In genomic region chr2:166150584-166150983, GRCm38 (mm10) we compare ENCODE assay signal across 19 mouse cellular contexts. TPM values are rescaled to one million over a fixed set of nuclear protein-coding genes. Genes with fewer than 3 reads are reported as not detected.
DNase-seq lines count a peak whose midpoint lies in the region; ATAC-seq and TF ChIP-seq lines count a peak whose summit lies in the region.
"Had no signal": no experiment of that assay in that cellular context is flagged by ENCODE, and none has a peak within 500 bp of the region (broad histone marks: within the 10 kb centered on the region; RNA-seq: fewer than 3 reads in every experiment).

No protein-coding gene starts in this region.

- WGBS in heart, postnatal 0 days, result 88% methylated on average over 5 of the region's 5 CpGs
- 88% methylated on average over 5 of the region's 5 CpGs for WGBS in embryonic facial prominence, embryonic 10.5 days
- 84% methylated on average over 5 of the region's 5 CpGs for WGBS in limb, embryonic 12.5 days
- WGBS in midbrain, embryonic 11.5 days, result 92% methylated on average over 5 of the region's 5 CpGs

- peaks cover 75% of the 10 kb centered on the region for H3K4me1 ChIP-seq in heart, postnatal 0 days (ENCODE audit: control insufficient read depth, insufficient read depth)
- peaks cover 81% of the 10 kb centered on the region for H3K4me1 ChIP-seq in E14TG2a.4 (replicated peaks; ENCODE audit: low read depth, low read length)
- peaks cover 95% of the 10 kb centered on the region for H3K4me1 ChIP-seq in embryonic facial prominence, embryonic 10.5 days
- peaks cover 86% of the 10 kb centered on the region for H3K4me1 ChIP-seq in limb, embryonic 12.5 days (replicated peaks)
- peaks cover 25% of the 10 kb centered on the region for H3K4me1 ChIP-seq in midbrain, embryonic 11.5 days (ENCODE audit: control insufficient read depth, insufficient read depth, low read length)

- no peaks in the 10 kb centered on the region for H3K36me3 ChIP-seq in heart, postnatal 0 days (replicated peaks; ENCODE audit: control insufficient read depth, insufficient read depth, low read length)
- peaks cover 46% of the 10 kb centered on the region for H3K36me3 ChIP-seq in E14TG2a.4 (ENCODE audit: insufficient read depth, low read length)
- H3K36me3 ChIP-seq in embryonic facial prominence, embryonic 10.5 days (replicated peaks), result peaks cover 33% of the 10 kb centered on the region
- H3K36me3 ChIP-seq in limb, embryonic 12.5 days, result peaks cover 9% of the 10 kb centered on the region; the same call in 1 of the 2 replicates
- H3K36me3 ChIP-seq in midbrain, embryonic 11.5 days (ENCODE audit: control insufficient read depth, insufficient read depth, low read length), result no peaks in the 10 kb centered on the region
- H3K36me3 ChIP-seq: forebrain, embryonic 15.5 days; G1E; heart, embryonic 10.5 days; heart, embryonic 15.5 days; hindbrain, embryonic 15.5 days had no signal

- no peaks in the 10 kb centered on the region for H3K27me3 ChIP-seq in heart, postnatal 0 days (ENCODE audit: control insufficient read depth, insufficient read depth, low read length)
- no peaks in the 10 kb centered on the region for H3K27me3 ChIP-seq in E14TG2a.4 (ENCODE audit: insufficient read depth, low read length)
- no peaks in the 10 kb centered on the region for H3K27me3 ChIP-seq in embryonic facial prominence, embryonic 10.5 days (replicated peaks; ENCODE audit: low read depth, poor library complexity, severe bottlenecking)
- H3K27me3 ChIP-seq in limb, embryonic 12.5 days, result no peaks in the 10 kb centered on the region
- H3K27me3 ChIP-seq in midbrain, embryonic 11.5 days (ENCODE audit: control insufficient read depth, insufficient read depth, low read length), result no peaks in the 10 kb centered on the region; the same call in 1 of the 2 replicates
- H3K27me3 ChIP-seq: heart, embryonic 15.5 days had no signal

- no peaks in the 10 kb centered on the region for H3K9me3 ChIP-seq in heart, postnatal 0 days (replicated peaks; ENCODE audit: control insufficient read depth, low read length)
- H3K9me3 ChIP-seq in E14TG2a.4 (ENCODE audit: low read length), result no peaks in the 10 kb centered on the region
- H3K9me3 ChIP-seq in embryonic facial prominence, embryonic 10.5 days, result no peaks in the 10 kb centered on the region
- no peaks in the 10 kb centered on the region for H3K9me3 ChIP-seq in limb, embryonic 12.5 days
- H3K9me3 ChIP-seq in midbrain, embryonic 11.5 days (ENCODE audit: control insufficient read depth, low read length), result no peaks in the 10 kb centered on the region
- H3K9me3 ChIP-seq: forebrain, embryonic 15.5 days; heart, embryonic 10.5 days; heart, embryonic 15.5 days; hindbrain, embryonic 15.5 days had no signal

- no peak for TF ChIP-seq CTCF in heart, postnatal 0 days (IDR thresholded peaks at IDR 0.05; ENCODE audit: low read depth)
- no peak for TF ChIP-seq CTCF in E14TG2a.4 (conservative IDR thresholded peaks at IDR 0.05; ENCODE audit: low read length)

- intact Hi-C loops in heart, postnatal 14 days (cut with DNase I), result no loop called here

- no peak overlapping the region for H3K4me3 ChIP-seq in heart, postnatal 0 days (ENCODE audit: low read depth, low read length)
- 0 out of 2 replicates have a peak overlapping the region, but pooled peaks have one; percentile 39 for H3K4me3 ChIP-seq in E14TG2a.4 (replicated peaks; ENCODE audit: low read length)
- no peak overlapping the region for H3K4me3 ChIP-seq in embryonic facial prominence, embryonic 10.5 days
- no peak overlapping the region for H3K4me3 ChIP-seq in limb, embryonic 12.5 days (replicated peaks)
- no peak overlapping the region for H3K4me3 ChIP-seq in midbrain, embryonic 11.5 days (ENCODE audit: low read depth, low read length)
- H3K4me3 ChIP-seq: forebrain, embryonic 15.5 days; heart, embryonic 10.5 days; heart, embryonic 15.5 days; hindbrain, embryonic 15.5 days had no signal

- H3K27ac ChIP-seq in heart, postnatal 0 days (ENCODE audit: low read depth), result 0 out of 2 replicates have a peak overlapping the region, but pooled peaks have one; percentile 28
- 0 out of 2 replicates have a peak overlapping the region, but pooled peaks have one; percentile 81 for H3K27ac ChIP-seq in embryonic facial prominence, embryonic 10.5 days (replicated peaks)
- peak overlapping the region; percentile 99; the same call in 1 of the 2 replicates for H3K27ac ChIP-seq in limb, embryonic 12.5 days
- no peak overlapping the region for H3K27ac ChIP-seq in midbrain, embryonic 11.5 days (ENCODE audit: low read depth, low read length)

- DNase-seq in heart, postnatal 0 days (ENCODE audit: low spot score), result no peak
- no peak for DNase-seq in heart, postnatal 14 days
- DNase-seq in embryonic facial prominence, embryonic 10.5 days (ENCODE audit: low spot score), result no peak
- no peak for DNase-seq in kidney, postnatal 25 days
- no peak for DNase-seq in midbrain, embryonic 11.5 days (ENCODE audit: low spot score, missing footprints)
- no peak for DNase-seq in Muller cell, postnatal 12 days (ENCODE audit: inconsistent ontology term)
- DNase-seq: adrenal gland, postnatal 14 days; cerebellum, adult 8-10 months; cerebellum, postnatal 14 days; gastrocnemius, postnatal 36 days; heart, adult 18-20 months had no signal

- no peak for ATAC-seq in heart, postnatal 0 days (ENCODE audit: insufficient read depth, low read depth)
- no peak for ATAC-seq in limb, embryonic 12.5 days (ENCODE audit: insufficient number of reproducible peaks, insufficient read depth, low FRiP score, low TSS enrichment, low read depth)
- no peak for ATAC-seq in midbrain, embryonic 11.5 days (ENCODE audit: low FRiP score)
- ATAC-seq: intestine, embryonic 16.5 days had no signal

- TF ChIP-seq EP300 in heart, postnatal 0 days (IDR thresholded peaks at IDR 0.05; ENCODE audit: low read depth), result no peak

- H3K9ac ChIP-seq in heart, postnatal 0 days (replicated peaks; ENCODE audit: low read depth, low read length), result no peak overlapping the region
- H3K9ac ChIP-seq in limb, embryonic 12.5 days (replicated peaks), result no peak overlapping the region
- H3K9ac ChIP-seq in midbrain, embryonic 11.5 days (ENCODE audit: low read length), result no peak overlapping the region
- H3K9ac ChIP-seq: forebrain, embryonic 15.5 days; hindbrain, embryonic 15.5 days had no signal

- H3K4me2 ChIP-seq in heart, postnatal 0 days (ENCODE audit: low read depth, low read length), result no peak overlapping the region
- H3K4me2 ChIP-seq in limb, embryonic 12.5 days, result no peak overlapping the region
- H3K4me2 ChIP-seq in midbrain, embryonic 11.5 days, result no peak overlapping the region
- H3K4me2 ChIP-seq: hindbrain, embryonic 15.5 days had no signal

RNA-seq across cellular contexts. Expression of gene Sulf2, which starts 4.9 kb away (rescaled TPM):
- total RNA-seq in heart, postnatal 0 days (2014; rRNA removed; ENCODE audit: low replicate concordance), result 86.5 and 94.0 TPM in 2 replicates
- polyA plus RNA-seq in heart, postnatal 0 days (2015; fragmentation: Nextera tagmentation; extraction: Ambion mirVana), result 51.9 and 54.8 TPM in 2 replicates
- 10 to 100 TPM; 59.3 to 60.7 TPM for total RNA-seq in heart, postnatal 14 days (2021)
- 115 and 131 TPM in 2 replicates for polyA plus RNA-seq in embryonic facial prominence, embryonic 10.5 days (2016; fragmentation: Nextera tagmentation; extraction: Ambion mirVana)
- 176 and 187 TPM in 2 replicates for polyA plus RNA-seq in limb, embryonic 12.5 days (2016; fragmentation: Nextera tagmentation; extraction: Ambion mirVana)
- 84.5 and 87.6 TPM in 2 replicates for polyA plus RNA-seq in midbrain, embryonic 11.5 days (2014; fragmentation: Nextera tagmentation; extraction: Ambion mirVana)
- polyA plus RNA-seq: G1E had no signal
